Comparison of ENCODE assay signal across 8 mouse cellular contexts in genomic region chr16:49698620-49699525, GRCm38 (mm10). TPM values are rescaled to one million over a fixed set of nuclear protein-coding genes. Genes with fewer than 3 reads are reported as not detected.
DNase-seq lines count a peak whose midpoint lies in the region; ATAC-seq and TF ChIP-seq lines count a peak whose summit lies in the region.

Ift57 (plus strand) TSS chr16:49699233.

- peak within 1 kb of the TSS; percentile 68 for H3K9ac ChIP-seq in heart, embryonic 12.5 days
- peak within 1 kb of the TSS; percentile 67 for H3K9ac ChIP-seq in kidney, postnatal 0 days (ENCODE audit: low read depth, low read length)
- peak within 1 kb of the TSS; percentile 59 for H3K9ac ChIP-seq in liver, embryonic 11.5 days (ENCODE audit: low read depth, low read length)
- peak within 1 kb of the TSS; percentile 68 for H3K9ac ChIP-seq in stomach, embryonic 14.5 days (replicated peaks; ENCODE audit: low read depth, low read length)

- WGBS in heart, embryonic 12.5 days: 2% methylated on average over 53 of the region's 53 CpGs
- WGBS in kidney, postnatal 0 days: 1% methylated on average over 53 of the region's 53 CpGs
- WGBS in liver, embryonic 11.5 days: 1% methylated on average over 53 of the region's 53 CpGs
- WGBS in stomach, embryonic 14.5 days: 2% methylated on average over 53 of the region's 53 CpGs

- H3K4me3 ChIP-seq in heart, embryonic 12.5 days: peak within 1 kb of the TSS; percentile 76
- H3K4me3 ChIP-seq in kidney, postnatal 0 days (replicated peaks; ENCODE audit: low read depth, low read length): peak within 1 kb of the TSS; percentile 80
- H3K4me3 ChIP-seq in liver, embryonic 11.5 days (ENCODE audit: low read depth, low read length): peak within 1 kb of the TSS; percentile 74
- H3K4me3 ChIP-seq in stomach, embryonic 14.5 days (ENCODE audit: low read depth, low read length): peak within 1 kb of the TSS; percentile 75

- TF ChIP-seq CTCF in kidney, postnatal 0 days (IDR thresholded peaks at IDR 0.05; ENCODE audit: low read depth): no peak

- H3K27ac ChIP-seq in heart, embryonic 12.5 days (ENCODE audit: poor library complexity, severe bottlenecking): no peak within 1 kb of the TSS
- H3K27ac ChIP-seq in kidney, postnatal 0 days: no peak within 1 kb of the TSS; the same call in 1 of the 2 replicates
- no peak within 1 kb of the TSS for H3K27ac ChIP-seq in liver, embryonic 11.5 days (ENCODE audit: low read depth, low read length)
- no peak within 1 kb of the TSS for H3K27ac ChIP-seq in stomach, embryonic 14.5 days (ENCODE audit: low read length)

- H3K27me3 ChIP-seq in heart, embryonic 12.5 days (replicated peaks): no peaks in the 10 kb centered on the region
- no peaks in the 10 kb centered on the region for H3K27me3 ChIP-seq in kidney, postnatal 0 days (ENCODE audit: insufficient read depth, low read length)
- no peaks in the 10 kb centered on the region for H3K27me3 ChIP-seq in liver, embryonic 11.5 days (replicated peaks; ENCODE audit: control insufficient read depth, insufficient read depth, low read length)
- H3K27me3 ChIP-seq in stomach, embryonic 14.5 days (ENCODE audit: control insufficient read depth, insufficient read depth, low read length): no peaks in the 10 kb centered on the region

- no peaks in the 10 kb centered on the region for H3K36me3 ChIP-seq in heart, embryonic 12.5 days
- H3K36me3 ChIP-seq in kidney, postnatal 0 days (ENCODE audit: insufficient read depth, low read length): no peaks in the 10 kb centered on the region
- no peaks in the 10 kb centered on the region for H3K36me3 ChIP-seq in liver, embryonic 11.5 days (ENCODE audit: control insufficient read depth, insufficient read depth, low read length)
- H3K36me3 ChIP-seq in stomach, embryonic 14.5 days (ENCODE audit: control insufficient read depth, insufficient read depth, low read length): no peaks in the 10 kb centered on the region; the same call in 1 of the 2 replicates

- ATAC-seq in erythroid progenitor cell, adult 5-6 weeks (replicated peaks; ENCODE audit: low FRiP score, poor library complexity, severe bottlenecking): peak; percentile 99
- peak; percentile 100 for ATAC-seq in heart, embryonic 12.5 days (ENCODE audit: insufficient number of reproducible peaks, low FRiP score)
- ATAC-seq in kidney, postnatal 0 days (replicated peaks; ENCODE audit: low FRiP score, low read depth): peak; percentile 100
- peak; percentile 99 for ATAC-seq in liver, embryonic 11.5 days (replicated peaks; ENCODE audit: low FRiP score)
- ATAC-seq in stomach, embryonic 14.5 days (ENCODE audit: insufficient number of reproducible peaks, insufficient read depth, low FRiP score, low read depth): peak; percentile 100

- no peaks in the 10 kb centered on the region for H3K4me1 ChIP-seq in heart, embryonic 12.5 days (replicated peaks)
- H3K4me1 ChIP-seq in kidney, postnatal 0 days (replicated peaks; ENCODE audit: insufficient read depth, low read length): no peaks in the 10 kb centered on the region
- H3K4me1 ChIP-seq in liver, embryonic 11.5 days (replicated peaks; ENCODE audit: control insufficient read depth, insufficient read depth, low read length): peaks cover 11% of the 10 kb centered on the region; the same call in 1 of the 2 replicates
- H3K4me1 ChIP-seq in stomach, embryonic 14.5 days (ENCODE audit: control insufficient read depth, insufficient read depth, low read length): peaks cover 4% of the 10 kb centered on the region; the same call in 1 of the 2 replicates

- peak; percentile 97 for DNase-seq in CD4-positive helper T cell, adult 2 months (ENCODE audit: low read depth, low spot score)
- peak; percentile 97 for DNase-seq in brain, embryonic 18.5 days (ENCODE audit: low read depth, low spot score)
- peak; percentile 99 for DNase-seq in kidney, postnatal 0 days (ENCODE audit: low spot score)
- peak; percentile 95 for DNase-seq in liver, embryonic 11.5 days (ENCODE audit: low spot score)
- peak; percentile 99 for DNase-seq in naive thymus-derived CD4-positive, alpha-beta T cell, adult 2 months (ENCODE audit: low read depth)

- peak within 1 kb of the TSS; percentile 73 for H3K4me2 ChIP-seq in heart, embryonic 12.5 days
- peak within 1 kb of the TSS; percentile 94 for H3K4me2 ChIP-seq in kidney, postnatal 0 days (ENCODE audit: low read length)
- peak within 1 kb of the TSS; percentile 90 for H3K4me2 ChIP-seq in liver, embryonic 11.5 days
- H3K4me2 ChIP-seq in stomach, embryonic 14.5 days (replicated peaks; ENCODE audit: low read depth, low read length): peak within 1 kb of the TSS; percentile 72

- no peaks in the 10 kb centered on the region for H3K9me3 ChIP-seq in heart, embryonic 12.5 days (replicated peaks)
- H3K9me3 ChIP-seq in kidney, postnatal 0 days (replicated peaks; ENCODE audit: low read length): no peaks in the 10 kb centered on the region
- H3K9me3 ChIP-seq in liver, embryonic 11.5 days (ENCODE audit: control insufficient read depth, low read length): no peaks in the 10 kb centered on the region
- no peaks in the 10 kb centered on the region for H3K9me3 ChIP-seq in stomach, embryonic 14.5 days (ENCODE audit: control insufficient read depth, low read depth, low read length)

RNA-seq across cellular contexts. Expression of gene Ift57, which starts in this region (rescaled TPM):
- 23.1 and 28.1 TPM in 2 replicates for total RNA-seq in erythroid progenitor cell, adult 5-6 weeks (2015; ENCODE audit: low replicate concordance)
- 18.8 and 39.8 TPM in 2 replicates for total RNA-seq in erythroid progenitor cell, adult 5-6 weeks (2017; ENCODE audit: low replicate concordance)
- polyA plus RNA-seq in heart, embryonic 12.5 days (2016; fragmentation: Nextera tagmentation; extraction: Ambion mirVana): 19.5 and 19.8 TPM in 2 replicates
- polyA plus RNA-seq in kidney, postnatal 0 days (2015; fragmentation: Nextera tagmentation; extraction: Ambion mirVana): 39.1 and 41.4 TPM in 2 replicates
- 9.5 and 12.0 TPM in 2 replicates for polyA plus RNA-seq in liver, embryonic 11.5 days (2014; fragmentation: Nextera tagmentation; extraction: Ambion mirVana)
- 26.9 and 28.4 TPM in 2 replicates for polyA plus RNA-seq in stomach, embryonic 14.5 days (2014; fragmentation: Nextera tagmentation; extraction: Ambion mirVana)
